Mouse (Mus musculus) intestine, embryonic 16.5 days (tissue): ENCODE measurements around the gene Sars2. TPM values are rescaled to one million over a fixed set of nuclear protein-coding genes. Genes with fewer than 3 reads are reported as not detected.

Experiments used
- ATAC-seq: fragments of 200-750 bp; cut with Nextera tagmentation; 2 replicates; pipeline ENCODE4 v1.8.0; 2017; ENCODE audit warnings: moderate TSS enrichment, moderate library complexity
- H3K27ac ChIP-seq: fragments of 300-500 bp; sonication (generic); 2 replicates; pipeline ENCODE4 v1.5.1; 2014; ENCODE audit warnings: mild to moderate bottlenecking, low read length
- H3K27me3 ChIP-seq: fragments of 300-500 bp; sonication (generic); replicated peaks from 2 replicates; pipeline ENCODE4 v1.6.1; 2014; ENCODE audit warnings: low read length, control low read depth, mixed read lengths; ENCODE audit not compliant: control insufficient read depth, insufficient read depth
- H3K36me3 ChIP-seq: fragments of 300-500 bp; sonication (generic); 2 replicates; pipeline ENCODE4 v1.6.1; 2014; ENCODE audit warnings: low read length, control low read depth; ENCODE audit not compliant: control insufficient read depth, insufficient read depth
- H3K4me1 ChIP-seq: fragments of 300-500 bp; sonication (generic); 2 replicates; pipeline ENCODE4 v1.6.1; 2014; ENCODE audit warnings: low read length, control low read depth, mixed read lengths; ENCODE audit not compliant: control insufficient read depth, insufficient read depth
- H3K4me2 ChIP-seq: fragments of 300-500 bp; sonication (generic); 2 replicates; pipeline ENCODE4 v1.6.1; 2014; ENCODE audit warnings: low read depth, low read length, control low read depth
- H3K4me3 ChIP-seq: fragments of 300-500 bp; sonication (generic); 2 replicates; pipeline ENCODE4 v1.5.1; 2014; ENCODE audit warnings: mild to moderate bottlenecking, low read length
- H3K9ac ChIP-seq: fragments of 300-500 bp; sonication (generic); 2 replicates; pipeline ENCODE4 v1.6.1; 2014; ENCODE audit warnings: low read depth, low read length
- H3K9me3 ChIP-seq: fragments of 300-500 bp; sonication (generic); 2 replicates; pipeline ENCODE4 v1.6.1; 2016; ENCODE audit warnings: low read length, control low read depth; ENCODE audit not compliant: control insufficient read depth
- WGBS: fragments of 180-500 bp; shearing (Covaris S2); extraction: QIAGEN DNeasy Blood & Tissue Kit; methylation state at CpG from one replicate; pipeline ENCODE4 v1.1.7; 2014; 5-methylcytosine and 5-hydroxymethylcytosine counted together
- polyA plus RNA-seq: library from polyadenylated mRNA; unstranded; fragments of >200 nt; fragmentation: Nextera tagmentation; extraction: Ambion mirVana; gene quantifications from 2 replicates; pipeline ENCODE4 v1.2.1, GENCODE M21; 2015

Gene Sars2
- polyA plus RNA-seq, 1 experiment from 2014 or later, result 28.0 TPM

GRCm38 (mm10) chr7:28792391-28793185 is 50.8 kb downstream of the Sars2 start:
- WGBS, result 72% methylated on average over 12 of the region's 14 CpGs
- no peak overlapping the region for H3K4me2 ChIP-seq
- no peak overlapping the region for H3K9ac ChIP-seq
- no peak overlapping the region for H3K4me3 ChIP-seq
- ATAC-seq, result no peak
- no peaks in the 10 kb centered on the region for H3K36me3 ChIP-seq
- H3K9me3 ChIP-seq, result no peaks in the 10 kb centered on the region
- H3K27me3 ChIP-seq, result no peaks in the 10 kb centered on the region
- H3K4me1 ChIP-seq, result peaks cover 29% of the 10 kb centered on the region
- no peak overlapping the region for H3K27ac ChIP-seq

- Histone ChIP-seq H3K4me1 (peaks cover 26% of the 10 kb centered on the region), H3K27me3 (no peaks in the 10 kb centered on the region), H3K9ac (no peak overlapping the region), H3K4me2 (no peak overlapping the region), H3K36me3 (no peaks in the 10 kb centered on the region), H3K9me3 (no peaks in the 10 kb centered on the region), H3K4me3 (no peak overlapping the region), H3K27ac (no peak overlapping the region)
- no peak for ATAC-seq
- WGBS, result 30% methylated on average over 2 of the region's 2 CpGs
These were observed 52.0 kb downstream of the Sars2 start for GRCm38 (mm10) chr7:28793834-28794233.

GRCm38 (mm10) chr7:28794496-28794895 is 52.7 kb downstream of the Sars2 start:
- H3K27me3 ChIP-seq, result no peaks in the 10 kb centered on the region
- H3K4me1 ChIP-seq, result peaks cover 25% of the 10 kb centered on the region; the same call in 1 of the 2 replicates
- no peaks in the 10 kb centered on the region for H3K9me3 ChIP-seq
- H3K9ac ChIP-seq, result no peak overlapping the region
- no peak overlapping the region for H3K27ac ChIP-seq
- ATAC-seq, result no peak
- WGBS, result 79% methylated on average over 3 of the region's 3 CpGs
- H3K4me3 ChIP-seq, result no peak overlapping the region
- no peak overlapping the region for H3K4me2 ChIP-seq
- no peaks in the 10 kb centered on the region for H3K36me3 ChIP-seq

- H3K27ac ChIP-seq, result peak overlapping the region; percentile 45
- H3K4me3 ChIP-seq, result no peak overlapping the region
- H3K36me3 ChIP-seq, result no peaks in the 10 kb centered on the region
- no peaks in the 10 kb centered on the region for H3K27me3 ChIP-seq
- peaks cover 18% of the 10 kb centered on the region; the same call in 1 of the 2 replicates for H3K4me1 ChIP-seq
- 66% methylated on average over 15 of the region's 15 CpGs for WGBS
- no peaks in the 10 kb centered on the region for H3K9me3 ChIP-seq
- H3K4me2 ChIP-seq, result 0 out of 2 replicates have a peak overlapping the region, but pooled peaks have one; percentile 4
- no peak for ATAC-seq
- no peak overlapping the region; the same call in 1 of the 2 replicates for H3K9ac ChIP-seq
These were observed 54.0 kb downstream of the Sars2 start for GRCm38 (mm10) chr7:28795832-28796231.

GRCm38 (mm10) chr7:28796562-28796975 is 54.8 kb downstream of the Sars2 start:
- Histone ChIP-seq H3K9me3 (no peaks in the 10 kb centered on the region), H3K4me3 (peak overlapping the region; percentile 7), H3K9ac (peak overlapping the region; percentile 67), H3K27ac (peak overlapping the region; percentile 45; the same call in 1 of the 2 replicates), H3K36me3 (no peaks in the 10 kb centered on the region), H3K27me3 (no peaks in the 10 kb centered on the region), H3K4me2 (peak overlapping the region; percentile 45), H3K4me1 (peaks cover 24% of the 10 kb centered on the region)
- peak; percentile 74 for ATAC-seq
- 14% methylated on average over 32 of the region's 32 CpGs for WGBS

- Histone ChIP-seq H3K9me3 (no peaks in the 10 kb centered on the region), H3K36me3 (no peaks in the 10 kb centered on the region), H3K27me3 (no peaks in the 10 kb centered on the region), H3K4me3 (no peak overlapping the region), H3K27ac (no peak overlapping the region), H3K4me2 (no peak overlapping the region), H3K9ac (no peak overlapping the region), H3K4me1 (peaks cover 40% of the 10 kb centered on the region)
- ATAC-seq, result no peak
- WGBS, result 93% methylated on average over 9 of the region's 9 CpGs
These were observed 58.2 kb downstream of the Sars2 start for GRCm38 (mm10) chr7:28799994-28800393.

GRCm38 (mm10) chr7:28801451-28801850 is 59.7 kb downstream of the Sars2 start:
- Histone ChIP-seq H3K36me3 (no peaks in the 10 kb centered on the region), H3K4me3 (no peak overlapping the region), H3K9ac (no peak overlapping the region), H3K27me3 (no peaks in the 10 kb centered on the region), H3K27ac (peak overlapping the region; percentile 100), H3K4me1 (peaks cover 39% of the 10 kb centered on the region), H3K4me2 (no peak overlapping the region), H3K9me3 (no peaks in the 10 kb centered on the region)
- ATAC-seq, result no peak
- WGBS, result 40% methylated on average over 3 of the region's 3 CpGs

- H3K4me2 ChIP-seq, result peak overlapping the region; percentile 55
- H3K4me3 ChIP-seq, result peak overlapping the region; percentile 16; the same call in 1 of the 2 replicates
- WGBS, result 14% methylated on average over 10 of the region's 10 CpGs
- H3K27me3 ChIP-seq, result no peaks in the 10 kb centered on the region
- H3K36me3 ChIP-seq, result no peaks in the 10 kb centered on the region
- H3K4me1 ChIP-seq, result peaks cover 33% of the 10 kb centered on the region
- H3K9ac ChIP-seq, result peak overlapping the region; percentile 60
- no peaks in the 10 kb centered on the region for H3K9me3 ChIP-seq
- peak overlapping the region; percentile 100 for H3K27ac ChIP-seq
- ATAC-seq, result peak; percentile 77
These were observed 60.3 kb downstream of the Sars2 start for GRCm38 (mm10) chr7:28801901-28802670.

- peak; percentile 83 for ATAC-seq
- Histone ChIP-seq H3K27ac (peak overlapping the region; percentile 100), H3K36me3 (no peaks in the 10 kb centered on the region), H3K4me1 (peaks cover 38% of the 10 kb centered on the region), H3K9me3 (no peaks in the 10 kb centered on the region), H3K4me2 (peak overlapping the region; percentile 55), H3K4me3 (peak overlapping the region; percentile 16; the same call in 1 of the 2 replicates), H3K9ac (peak overlapping the region; percentile 64), H3K27me3 (no peaks in the 10 kb centered on the region)
- 4% methylated on average over 10 of the region's 10 CpGs for WGBS
These were observed 61.2 kb downstream of the Sars2 start for GRCm38 (mm10) chr7:28802846-28803588.
